Mouse (Mus musculus) kidney, adult 2 months (tissue): Measurements from ENCODE around the gene Lcn5. TPM values are rescaled to one million over a fixed set of nuclear protein-coding genes. Genes with fewer than 3 reads are reported as not detected.

ENCODE experiments used
- DNase-seq: peaks from one replicate; pipeline ENCODE4 v3.0.0; 2021
- H3K27ac ChIP-seq: fragments of 200-500 bp; 2 replicates; pipeline ENCODE4 v1.5.1; 2012; ENCODE audit warnings: low read depth, low read length, control low read depth, inconsistent platforms; ENCODE audit not compliant: insufficient read depth
- H3K27me3 ChIP-seq: fragments of 200-500 bp; replicated peaks from 2 replicates; pipeline ENCODE4 v1.6.1; 2012; ENCODE audit warnings: mild to moderate bottlenecking, moderate library complexity, low read length, inconsistent platforms; ENCODE audit not compliant: control insufficient read depth, insufficient read depth
- H3K36me3 ChIP-seq: fragments of 200-500 bp; 2 replicates; pipeline ENCODE4 v1.6.1; 2012; ENCODE audit warnings: mild to moderate bottlenecking, moderate library complexity, low read length, inconsistent platforms; ENCODE audit not compliant: control insufficient read depth, insufficient read depth
- H3K4me1 ChIP-seq: fragments of 200-500 bp; 2 replicates; pipeline ENCODE4 v1.6.1; 2011; ENCODE audit warnings: low read length; ENCODE audit not compliant: control insufficient read depth, insufficient read depth
- H3K4me3 ChIP-seq: fragments of 200-500 bp; 2 replicates; pipeline ENCODE4 v1.5.1; 2011; ENCODE audit warnings: mild to moderate bottlenecking, low read depth, low read length, control low read depth; ENCODE audit not compliant: insufficient read depth
- CTCF ChIP-seq: fragments of 200-500 bp; conservative IDR thresholded peaks from 2 replicates; pipeline ENCODE4 v1.5.1; 2011; ENCODE audit warnings: low read depth, mild to moderate bottlenecking, control low read depth, low read length, moderate library complexity, mixed read lengths; ENCODE audit not compliant: insufficient read depth, insufficient read length
- POLR2A ChIP-seq: fragments of 200-500 bp; IDR thresholded peaks from one replicate; pipeline ENCODE4 v1.6.1; 2011; ENCODE audit warnings: low read depth, low read length, control low read depth
- WGBS: fragments of 180-500 bp; shearing (Covaris S2); methylation state at CpG from one replicate; pipeline ENCODE4 v1.1.7; 2018; 5-methylcytosine and 5-hydroxymethylcytosine counted together
- polyA plus RNA-seq: library from polyadenylated mRNA; depleted of rRNA; stranded (reverse); fragments of >200 nt; gene quantifications from 2 replicates; pipeline ENCODE4 v1.2.3, GENCODE M21; 2012

The Lcn5 gene
- polyA plus RNA-seq, 1 experiment: not detected

GRCm38 (mm10) chr2:25625986-25626385, 31.8 kb upstream of the Lcn5 start:
- WGBS: 31% methylated on average over 5 of the region's 5 CpGs
- H3K4me3 ChIP-seq: no peak overlapping the region
- no peaks in the 10 kb centered on the region for H3K27me3 ChIP-seq
- H3K36me3 ChIP-seq: no peaks in the 10 kb centered on the region
- H3K27ac ChIP-seq: no peak overlapping the region
- peaks cover 6% of the 10 kb centered on the region for H3K4me1 ChIP-seq
- DNase-seq: no peak
- TF ChIP-seq CTCF: no peak
- no peak for TF ChIP-seq POLR2A

GRCm38 (mm10) chr2:25627811-25628210, 29.9 kb upstream of the Lcn5 start, which contains the start of gene Fcna:
Gene Fcna, minus strand, starts transcription at chr2:25628030.
- Histone ChIP-seq H3K36me3 (no peaks in the 10 kb centered on the region), H3K4me3 (no peak within 1 kb of the TSS), H3K27ac (no peak within 1 kb of the TSS), H3K27me3 (no peaks in the 10 kb centered on the region), H3K4me1 (no peaks in the 10 kb centered on the region)
- 82% methylated on average over 6 of the region's 6 CpGs for WGBS
- no peak for DNase-seq
- TF ChIP-seq CTCF (no peak), POLR2A (no peak)

GRCm38 (mm10) chr2:25628738-25629137, 29.0 kb upstream of the Lcn5 start:
- H3K27me3 ChIP-seq: no peaks in the 10 kb centered on the region
- DNase-seq: peak; percentile 60
- 34% methylated on average over 4 of the region's 4 CpGs for WGBS

DNA sequence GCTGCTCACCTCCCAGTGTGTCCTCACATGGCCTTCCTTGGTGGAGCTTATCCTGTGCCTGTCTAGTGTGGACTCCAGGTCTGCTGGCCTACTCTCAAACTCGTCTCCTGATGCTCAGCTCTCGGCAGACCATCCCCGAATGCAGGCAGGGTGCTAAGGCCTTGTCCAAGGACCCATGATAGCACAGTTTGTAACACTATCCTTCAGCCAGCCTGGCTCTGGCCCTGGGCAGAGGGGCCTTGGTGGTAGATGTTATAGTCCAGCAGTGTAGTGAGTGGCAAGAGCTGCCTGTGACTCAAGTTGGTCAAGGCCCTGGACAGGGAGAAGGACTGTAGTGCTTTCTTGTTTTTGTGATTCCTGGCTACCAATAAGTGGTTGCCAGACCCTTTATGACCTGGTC, 24.1 kb upstream of the Lcn5 start:
- Histone ChIP-seq H3K27me3 (no peaks in the 10 kb centered on the region), H3K4me1 (no peaks in the 10 kb centered on the region), H3K4me3 (no peak overlapping the region), H3K27ac (no peak overlapping the region), H3K36me3 (no peaks in the 10 kb centered on the region)
- no peak for DNase-seq
- TF ChIP-seq CTCF (no peak), POLR2A (no peak)
- WGBS: 83% methylated on average over 3 of the region's 3 CpGs

More at GRCm38 (mm10) chr2:25628738-25629137, 29.0 kb upstream of the Lcn5 start:
- H3K36me3 ChIP-seq: no peaks in the 10 kb centered on the region
- no peaks in the 10 kb centered on the region for H3K4me1 ChIP-seq
- TF ChIP-seq POLR2A (no peak), CTCF (no peak)
- H3K27ac ChIP-seq: no peak overlapping the region
- H3K4me3 ChIP-seq: no peak overlapping the region

DNA sequence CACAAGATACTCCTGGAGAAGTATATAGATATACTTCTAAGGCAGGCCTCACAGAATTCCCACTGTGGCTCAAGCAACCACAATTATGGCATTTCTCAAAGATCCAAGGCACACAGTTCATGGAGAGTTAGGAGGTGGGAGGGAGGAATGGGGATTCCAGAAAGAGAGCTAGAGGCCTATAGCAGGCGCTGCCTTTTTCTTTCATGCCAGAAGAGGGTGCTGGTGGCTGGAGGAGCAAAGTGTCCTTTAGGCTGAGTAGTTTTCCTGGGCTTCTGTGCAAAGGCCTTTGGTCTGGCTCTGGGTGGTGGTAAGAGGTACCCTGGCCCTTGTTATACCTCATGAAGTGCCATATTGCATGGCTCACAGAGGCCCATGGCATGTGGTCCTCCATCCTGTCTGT, 23.7 kb upstream of the Lcn5 start:
- no peak for DNase-seq
- 79% methylated on average over 1 of the region's 1 CpGs for WGBS

DNA sequence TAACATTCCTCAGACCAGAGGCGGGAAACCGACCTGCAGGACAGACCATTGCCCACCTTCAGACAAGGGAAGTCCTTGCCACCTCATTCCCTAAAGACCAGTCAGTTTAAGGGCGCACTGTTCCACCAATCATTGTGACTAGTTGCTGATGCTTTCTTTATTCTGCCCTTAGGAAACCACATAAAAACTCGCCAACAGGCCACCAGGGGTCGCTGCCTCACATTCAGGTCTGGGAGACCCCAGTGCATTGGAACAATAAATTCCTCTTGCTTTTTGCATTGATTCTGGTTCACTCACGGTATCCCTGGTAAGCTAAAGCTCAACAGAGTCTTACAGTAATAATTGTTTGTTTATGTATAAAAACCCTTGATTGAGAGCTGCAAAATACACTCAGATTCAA, 17.9 kb upstream of the Lcn5 start:
- Histone ChIP-seq H3K27me3 (no peaks in the 10 kb centered on the region), H3K4me1 (no peaks in the 10 kb centered on the region), H3K4me3 (no peak overlapping the region), H3K27ac (no peak overlapping the region), H3K36me3 (no peaks in the 10 kb centered on the region)
- DNase-seq: no peak
- TF ChIP-seq POLR2A: no peak
- peak; percentile 52 for TF ChIP-seq CTCF
- WGBS: 22% methylated on average over 6 of the region's 6 CpGs

More for the DNA sequence above, 23.7 kb upstream of the Lcn5 start:
- Histone ChIP-seq H3K4me1 (no peaks in the 10 kb centered on the region), H3K4me3 (no peak overlapping the region), H3K27ac (no peak overlapping the region), H3K27me3 (no peaks in the 10 kb centered on the region), H3K36me3 (no peaks in the 10 kb centered on the region)
- TF ChIP-seq CTCF (peak; percentile 18; the same call in 1 of the 2 replicates), POLR2A (no peak)

DNA sequence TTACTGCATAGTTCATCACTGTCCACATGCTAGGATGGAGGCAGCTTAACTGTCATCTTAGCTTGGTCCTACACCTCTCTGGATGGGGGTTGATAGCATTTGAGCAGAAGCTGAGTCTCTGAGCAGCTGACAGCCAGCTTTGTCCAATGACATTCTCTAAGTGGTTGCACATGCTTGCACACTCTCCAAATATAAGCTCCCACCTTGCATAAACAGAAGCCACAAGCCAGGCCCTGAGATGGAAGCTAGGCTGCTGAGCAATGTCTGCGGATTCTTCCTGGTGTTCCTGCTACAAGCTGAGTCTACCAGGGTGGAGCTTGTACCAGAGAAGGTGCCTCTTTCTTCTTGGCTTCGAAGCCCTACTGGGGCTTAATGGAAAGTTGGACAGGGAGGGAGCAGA, 4.8 kb upstream of the Lcn5 start, which contains the start of gene Lcn8:
Lcn8 (plus strand) TSS at position 219 of the 400 bp plus-strand sequence.
- H3K4me3 ChIP-seq: no peak within 1 kb of the TSS
- 91% methylated on average over 2 of the region's 2 CpGs for WGBS
- TF ChIP-seq CTCF (no peak), POLR2A (no peak)

DNA sequence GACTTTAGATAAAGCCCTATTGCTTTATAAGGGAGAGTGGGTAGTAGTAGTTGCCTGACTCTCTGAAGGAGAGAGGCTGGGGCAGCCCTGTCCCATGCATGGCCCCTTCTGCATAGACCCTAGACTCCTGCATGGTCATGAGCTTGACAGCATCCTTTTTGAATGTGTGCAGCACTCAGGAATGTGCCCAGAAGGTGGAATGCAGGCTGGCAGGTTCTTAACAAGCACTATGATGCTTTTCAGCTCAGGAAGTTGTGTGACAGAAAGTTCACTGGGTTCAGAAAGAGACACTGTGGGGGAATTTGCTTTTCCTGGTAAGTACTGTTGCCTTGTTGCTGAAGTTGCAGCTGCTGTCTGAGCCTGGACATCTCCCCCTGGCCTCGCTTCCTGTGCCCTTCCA, 3.2 kb upstream of the Lcn5 start:
- no peak for DNase-seq
- TF ChIP-seq CTCF: no peak
- TF ChIP-seq POLR2A: no peak
- 45% methylated on average over 1 of the region's 1 CpGs for WGBS

More for the DNA sequence above, 4.8 kb upstream of the Lcn5 start, which contains the start of gene Lcn8:
- H3K27ac ChIP-seq: no peak within 1 kb of the TSS
- H3K27me3 ChIP-seq: no peaks in the 10 kb centered on the region
- DNase-seq: no peak
- no peaks in the 10 kb centered on the region for H3K36me3 ChIP-seq
- H3K4me1 ChIP-seq: no peaks in the 10 kb centered on the region

More for the DNA sequence above, 3.2 kb upstream of the Lcn5 start:
- H3K27ac ChIP-seq: no peak overlapping the region
- no peaks in the 10 kb centered on the region for H3K4me1 ChIP-seq
- H3K27me3 ChIP-seq: no peaks in the 10 kb centered on the region
- H3K4me3 ChIP-seq: no peak overlapping the region
- H3K36me3 ChIP-seq: no peaks in the 10 kb centered on the region
